Mouse (Mus musculus) myocyte (in vitro differentiated cells): ENCODE results near the gene Cenps.

ENCODE experiments used
- E2F4 ChIP-seq: IDR thresholded peaks from one replicate; pipeline ENCODE4 v1.6.1; 2011; ENCODE audit warnings: mild to moderate bottlenecking, control low read depth, moderate library complexity; ENCODE audit not compliant: insufficient read depth
- MYOD1 ChIP-seq, 3 experiments: IDR thresholded peaks; one replicate each; pipeline ENCODE4 v1.6.1; 2011; ENCODE audit warnings: control low read depth in 2 of 3, low read depth in 2 of 3, mild to moderate bottlenecking in 2 of 3, moderate library complexity in 1 of 3; ENCODE audit not compliant: insufficient read length in 2 of 3, control insufficient read depth in 1 of 3
- MYOG ChIP-seq, 3 experiments: IDR thresholded peaks; one replicate each; pipeline ENCODE4 v1.6.1; 2011; ENCODE audit warnings: control low read depth in 2 of 3, low read depth in 2 of 3, mild to moderate bottlenecking in 2 of 3; ENCODE audit not compliant: insufficient read length in 2 of 3, control insufficient read depth in 1 of 3, insufficient read depth in 1 of 3
- POLR2A ChIP-seq: IDR thresholded peaks from one replicate; pipeline ENCODE4 v1.6.1; 2011; ENCODE audit warnings: low read depth, mild to moderate bottlenecking, control low read depth, moderate library complexity; ENCODE audit not compliant: insufficient read length

DNA sequence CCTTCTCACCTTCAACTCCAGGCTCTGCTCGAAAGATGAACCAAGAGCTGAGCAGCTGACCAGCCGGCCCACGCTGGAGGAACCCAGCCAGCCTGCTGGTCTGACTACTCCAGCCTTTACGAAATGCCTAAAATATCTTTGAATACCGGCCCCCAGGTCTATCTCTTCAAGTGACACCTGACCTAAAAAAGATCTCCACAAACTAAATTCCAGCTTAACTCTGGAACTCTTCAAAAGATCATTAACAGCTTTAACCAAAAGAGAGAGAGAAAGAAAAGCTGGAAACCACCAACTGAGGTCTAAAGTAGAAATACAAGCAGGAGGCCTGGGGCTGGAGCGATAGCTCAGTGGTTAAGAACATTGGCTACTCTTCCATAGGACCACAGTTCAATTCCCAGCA, 57.8 kb downstream of the Cenps start:
- TF ChIP-seq E2F4 (no peak), POLR2A (no peak), MYOD1 (IDR thresholded peaks at IDR 0.05; ENCODE audit: control insufficient read depth in 1 of 3, insufficient read length in 2 of 3, low read depth in 2 of 3) (no peak), MYOG (IDR thresholded peaks at IDR 0.05; ENCODE audit: control insufficient read depth in 1 of 3, insufficient read depth in 1 of 3, insufficient read length in 2 of 3, low read depth in 2 of 3) (peak in 1 of 3 experiments; percentile 17)
